Mouse (Mus musculus) kidney, postnatal 25 days (tissue): ENCODE data around the gene Dab1.

ENCODE experiments used
- DNase-seq, 2 experiments: peaks; one replicate each; pipeline ENCODE4 v3.0.0; 2021; ENCODE audit warnings: mixed read lengths in 2 of 2

Dab1 gene

GRCm38 (mm10) chr4:103619321-103619945, at the start of gene Dab1:
Gene Dab1, plus strand, starts transcription at chr4:103619359.
- DNase-seq, result no peak

DNA sequence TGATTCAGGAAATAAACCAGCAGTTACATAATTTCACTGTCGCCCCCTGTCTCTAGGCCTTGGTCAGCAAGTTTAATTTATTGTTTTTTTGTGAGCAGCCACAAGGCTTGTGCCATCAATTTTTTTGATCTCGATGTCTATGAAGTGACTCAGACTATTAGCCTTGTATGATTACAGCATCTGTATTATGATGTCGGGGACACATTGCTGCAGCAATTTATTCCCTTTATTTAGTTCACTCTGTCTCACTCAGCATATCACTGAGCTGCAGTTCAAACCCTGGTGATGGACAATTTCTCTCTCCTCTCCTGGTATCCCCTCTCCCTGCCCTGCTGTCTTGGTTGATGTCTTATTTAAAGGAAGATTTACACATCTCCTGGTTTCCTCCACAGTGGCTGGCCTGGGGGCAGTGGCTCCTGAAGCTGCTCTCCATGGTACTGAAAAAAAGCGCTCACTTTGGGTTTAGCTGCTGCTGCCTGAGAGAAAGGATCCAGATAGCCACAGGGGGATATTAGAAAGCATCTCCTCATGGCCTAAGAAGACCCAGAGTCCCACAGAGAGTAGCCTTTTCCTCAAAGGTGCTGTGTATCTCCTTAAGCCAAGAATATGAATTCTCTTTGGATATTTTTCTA, 47.3 kb upstream of the Dab1 start:
- peak in 1 of 2 experiments; percentile 16 for DNase-seq

GRCm38 (mm10) chr4:103575556-103575955, 43.6 kb upstream of the Dab1 start:
- no peak for DNase-seq

DNA sequence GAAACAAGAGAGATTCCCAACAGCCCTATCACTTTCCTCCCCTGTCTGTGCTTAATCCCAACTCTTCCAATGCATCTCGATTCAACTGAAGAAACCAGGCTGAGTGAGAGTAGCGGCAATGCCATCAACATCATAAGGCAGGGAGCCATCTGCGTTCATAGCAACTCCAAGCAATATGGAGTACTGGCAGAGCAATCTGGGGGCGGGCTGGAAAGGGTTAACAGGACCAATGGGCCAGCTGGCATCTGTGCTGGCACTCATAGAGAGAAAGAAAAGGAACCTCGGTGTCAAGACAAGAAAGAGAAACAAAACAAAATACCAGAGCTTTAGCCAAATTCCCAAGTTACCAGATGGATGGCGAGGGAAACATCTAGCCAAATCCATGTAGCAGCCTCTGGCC, 42.9 kb upstream of the Dab1 start:
- no peak for DNase-seq

- DNase-seq, result no peak
These were observed 41.9 kb upstream of the Dab1 start for GRCm38 (mm10) chr4:103577111-103577815.

DNA sequence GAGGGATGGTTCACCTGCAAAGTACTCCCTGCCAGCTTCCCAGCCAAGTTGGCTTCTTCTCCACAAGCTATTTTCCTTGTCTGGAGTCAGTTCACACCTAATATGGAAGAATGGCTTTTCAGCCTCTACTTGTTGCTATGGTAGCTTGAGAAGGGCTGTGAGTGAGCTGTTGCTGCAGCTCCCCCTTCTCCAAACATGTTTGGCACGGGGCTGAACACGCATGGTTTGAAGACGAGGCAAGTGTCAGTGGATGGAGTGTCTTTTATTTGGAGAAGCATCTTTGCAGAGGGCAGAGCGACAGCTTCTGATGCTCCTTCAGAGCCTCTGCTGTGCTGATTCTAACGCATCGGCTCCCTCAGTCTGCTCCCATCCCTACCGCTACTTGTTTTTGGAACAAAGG, 41.3 kb upstream of the Dab1 start:
- DNase-seq, result no peak

DNA sequence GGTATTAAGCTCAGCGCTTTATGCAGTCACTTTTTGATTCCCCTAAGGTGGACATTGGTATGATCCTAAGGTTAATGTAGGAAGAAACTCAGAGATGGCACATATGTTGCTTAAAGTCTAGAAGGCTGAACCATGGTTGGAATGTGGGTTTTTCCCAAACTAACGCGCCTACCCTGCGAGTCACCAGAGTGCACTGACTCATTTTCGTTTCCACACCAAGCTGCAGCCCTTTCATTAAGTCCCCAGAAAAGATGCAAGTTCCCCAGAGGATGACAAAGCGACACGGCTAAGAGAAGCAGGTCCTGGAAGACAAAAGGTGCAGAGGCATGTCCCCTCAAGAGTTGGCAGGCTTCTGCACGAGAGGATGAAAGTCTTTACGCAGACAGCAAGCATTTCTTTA, 39.1 kb upstream of the Dab1 start:
- DNase-seq, result no peak

GRCm38 (mm10) chr4:103615011-103615410, 4.1 kb upstream of the Dab1 start:
- no peak for DNase-seq

- DNase-seq, result no peak
These were observed 800 bp downstream of the Dab1 start for GRCm38 (mm10) chr4:103619946-103620371.

- DNase-seq, result no peak
These were observed 1.5 kb downstream of the Dab1 start for GRCm38 (mm10) chr4:103620590-103621155.

- no peak for DNase-seq
These were observed 2.4 kb downstream of the Dab1 start for GRCm38 (mm10) chr4:103621586-103621985.

DNA sequence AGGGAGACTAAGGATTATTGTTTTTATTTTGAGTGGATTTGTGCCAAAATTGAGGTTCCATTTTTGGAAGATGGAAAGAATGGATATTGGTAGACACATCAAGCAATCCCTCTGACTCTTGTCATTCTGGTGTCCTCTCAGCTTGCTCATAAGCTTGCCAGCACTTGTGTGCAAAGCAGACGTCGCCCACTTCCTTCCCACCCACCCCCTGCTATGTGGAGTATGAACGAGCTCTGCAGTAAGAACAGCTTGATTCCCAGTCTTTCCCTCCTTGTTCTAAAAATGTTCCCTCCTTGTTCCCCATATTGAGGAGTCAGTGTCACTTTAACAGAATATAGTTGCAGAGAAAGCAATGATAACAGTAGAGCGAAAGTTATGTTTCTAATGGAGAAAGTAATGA, 11.0 kb downstream of the Dab1 start:
- no peak for DNase-seq

DNA sequence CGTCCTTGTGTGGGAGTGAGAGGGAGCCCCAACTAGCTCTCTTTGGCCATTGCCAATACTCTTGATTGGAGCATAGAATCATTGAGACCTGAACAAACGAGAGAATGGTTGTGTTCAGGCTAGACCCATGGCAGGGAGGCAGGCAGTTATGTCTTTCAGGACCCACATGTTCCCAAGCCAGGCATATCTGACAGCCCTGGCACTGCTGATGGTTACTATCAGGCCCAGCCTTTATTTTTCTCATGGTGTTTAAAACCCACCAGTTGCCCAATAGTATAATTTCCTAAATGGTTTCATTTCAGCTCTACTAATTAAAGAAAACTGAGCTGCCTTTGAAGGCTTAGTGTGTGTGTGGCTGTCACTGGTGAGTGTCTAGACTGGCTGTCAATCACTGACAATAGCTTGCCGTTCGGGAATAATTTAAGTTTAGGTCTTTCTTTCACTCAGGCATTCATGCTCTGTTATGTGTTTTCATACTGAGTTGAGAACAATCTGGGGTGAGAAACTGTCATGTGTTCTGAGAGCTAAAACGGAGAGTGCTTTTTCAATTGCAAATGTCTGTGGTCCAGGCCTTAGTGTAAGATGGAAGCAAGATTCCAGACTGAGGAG, 17.1 kb downstream of the Dab1 start:
- no peak for DNase-seq

DNA sequence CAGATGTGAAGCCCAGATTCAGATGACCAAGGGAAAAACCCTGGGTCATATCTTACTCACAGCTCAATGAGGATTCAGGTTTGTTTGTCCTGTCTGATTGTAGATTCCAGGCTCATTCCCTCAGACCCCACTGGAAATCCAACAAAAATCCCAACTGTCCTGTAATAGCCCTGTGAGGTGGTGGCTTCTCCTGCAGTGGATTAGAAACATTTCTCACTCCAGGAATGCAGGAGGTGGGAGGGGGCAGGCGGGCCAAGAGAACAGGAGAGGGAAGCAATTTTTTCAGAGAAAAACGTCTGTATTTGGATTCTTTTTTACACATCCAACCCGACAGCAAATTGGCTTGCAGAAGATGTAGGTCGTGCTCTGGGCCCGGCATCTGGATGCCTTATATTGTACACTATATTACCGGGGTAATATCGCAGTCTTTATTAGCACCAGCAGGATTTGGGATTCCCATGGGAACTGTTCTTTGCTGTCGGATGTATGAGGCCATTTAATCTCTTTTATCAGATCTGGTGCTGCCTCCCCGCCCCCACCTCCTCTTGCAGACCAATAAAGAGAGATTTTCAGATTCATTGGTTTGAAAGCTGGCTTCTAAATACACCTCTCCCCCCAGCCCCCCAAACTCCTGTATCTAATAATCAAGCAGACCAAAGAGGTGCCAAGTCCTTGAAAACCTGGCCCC, 29.2 kb downstream of the Dab1 start:
- DNase-seq, result no peak

GRCm38 (mm10) chr4:103655740-103656139, 36.6 kb downstream of the Dab1 start:
- DNase-seq, result no peak

- no peak for DNase-seq
These were observed 42.2 kb downstream of the Dab1 start for GRCm38 (mm10) chr4:103661386-103661785.

GRCm38 (mm10) chr4:103667438-103667837, 48.3 kb downstream of the Dab1 start:
- DNase-seq, result no peak

- DNase-seq, result no peak
These were observed 58.0 kb downstream of the Dab1 start for GRCm38 (mm10) chr4:103677195-103677594.

DNA sequence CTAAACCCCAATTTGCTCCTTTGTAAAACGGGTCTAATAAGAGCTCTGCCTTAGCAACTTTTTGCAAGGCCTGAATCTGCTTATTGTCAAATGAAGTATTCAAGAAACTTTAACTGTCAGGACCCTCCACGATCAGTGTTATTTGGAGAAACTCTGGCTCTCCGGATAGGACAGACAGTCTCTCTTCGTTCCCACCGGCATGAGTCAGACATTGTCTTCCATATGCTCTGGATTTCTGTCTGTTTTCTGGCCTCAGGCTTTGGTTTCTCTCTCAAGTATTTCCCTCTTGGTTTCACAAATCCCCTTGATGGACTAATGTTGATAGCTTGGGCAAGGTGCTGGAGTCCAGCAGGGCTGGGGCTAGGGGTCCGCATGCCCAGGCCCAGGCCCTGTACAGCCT, 59.3 kb downstream of the Dab1 start:
- no peak for DNase-seq

DNA sequence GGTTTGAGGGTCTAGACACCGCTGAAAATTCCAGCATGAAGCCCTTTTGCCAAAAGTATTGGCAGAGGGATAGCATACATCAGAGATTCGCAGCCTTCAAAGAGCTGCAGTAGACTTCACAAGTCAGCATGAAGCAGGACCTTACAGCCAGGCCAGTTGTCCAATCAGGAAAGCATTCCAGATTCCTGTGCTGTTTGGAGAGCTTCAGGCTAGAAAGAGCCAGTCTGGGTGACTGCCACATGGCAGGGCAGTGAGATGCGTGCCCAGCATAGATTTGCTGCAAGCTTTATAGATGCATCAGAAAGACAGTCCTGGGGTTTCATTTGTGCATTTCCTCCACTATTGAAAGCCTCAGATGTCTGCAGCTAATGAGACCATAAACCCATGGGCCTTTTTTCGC, 66.0 kb downstream of the Dab1 start:
- no peak for DNase-seq

GRCm38 (mm10) chr4:103691717-103692116, 72.6 kb downstream of the Dab1 start:
- no peak for DNase-seq

DNA sequence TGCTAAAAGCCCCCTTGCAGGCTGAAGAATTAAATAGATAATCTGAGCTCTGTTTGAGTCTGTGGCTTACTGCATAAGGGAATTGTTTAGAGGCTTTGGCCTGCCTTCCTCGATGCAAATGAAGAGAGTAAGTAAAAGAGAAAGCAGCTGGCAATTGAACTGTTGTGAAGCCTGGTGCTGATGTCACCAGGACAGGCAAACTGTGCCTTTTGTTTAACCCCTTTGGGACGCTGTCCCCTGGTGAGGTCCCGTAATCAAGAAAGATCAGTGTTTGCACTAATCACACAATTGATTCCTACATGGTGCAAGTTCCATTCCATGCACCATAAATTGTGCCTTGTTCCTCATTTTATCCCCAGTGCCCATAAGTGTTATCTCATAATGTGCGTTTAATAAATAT, 80.6 kb downstream of the Dab1 start:
- no peak for DNase-seq

GRCm38 (mm10) chr4:103700392-103700791, 81.2 kb downstream of the Dab1 start:
- DNase-seq, result no peak
